Mouse (Mus musculus): ENCODE data around the gene Bscl2. TPM values are rescaled to one million over a fixed set of nuclear protein-coding genes. Genes with fewer than 3 reads are reported as not detected.

The Bscl2 gene
- polyA plus RNA-seq, 1 experiment from 2014 or later: 39.6 TPM

DNA sequence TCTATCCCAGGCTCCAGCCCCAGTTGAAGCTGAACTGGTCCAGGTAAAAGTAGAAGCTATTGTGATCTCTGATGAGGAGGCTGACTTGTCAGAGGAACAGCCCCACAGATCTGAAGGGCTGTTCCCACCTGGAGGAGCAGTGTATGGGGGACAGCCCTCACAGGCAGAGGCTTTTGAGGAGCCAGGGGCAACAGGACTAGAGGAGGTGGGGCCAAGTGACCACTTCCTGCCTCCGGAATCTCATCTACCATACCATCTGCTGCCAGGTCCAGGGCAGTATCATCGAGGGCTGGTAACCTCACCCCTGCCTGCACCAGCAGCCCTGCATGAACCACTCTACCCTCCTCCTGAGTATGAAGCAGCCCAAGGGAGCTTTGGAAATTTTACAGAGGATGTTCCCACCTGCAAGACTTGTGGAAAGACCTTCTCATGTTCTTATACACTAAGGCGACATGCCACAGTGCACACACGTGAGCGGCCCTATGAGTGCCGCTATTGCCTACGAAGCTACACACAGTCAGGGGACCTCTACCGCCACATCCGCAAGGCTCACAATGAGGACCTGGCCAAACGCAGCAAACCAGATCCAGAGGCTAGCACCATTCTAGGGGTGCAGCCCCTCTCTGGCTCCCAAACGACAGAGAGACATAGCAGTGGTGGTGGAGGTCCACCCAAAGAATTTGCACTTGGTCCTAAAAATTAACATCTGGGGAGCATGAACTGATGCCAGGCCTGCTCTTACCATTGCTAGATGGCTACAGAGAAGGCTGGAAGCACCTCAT, 33.2 kb upstream of the Bscl2 start:
- WGBS: 96% methylated on average over 11 of the region's 11 CpGs
- Histone ChIP-seq H3K36me3 (ENCODE audit: control insufficient read depth, insufficient read depth, low read length) (peaks cover 45% of the 10 kb centered on the region), H3K4me3 (ENCODE audit: low read depth, low read length) (no peak overlapping the region), H3K9ac (ENCODE audit: low read length) (no peak overlapping the region), H3K9me3 (ENCODE audit: control insufficient read depth, low read length) (no peaks in the 10 kb centered on the region), H3K27me3 (replicated peaks; ENCODE audit: control insufficient read depth, insufficient read depth, low read length) (no peaks in the 10 kb centered on the region), H3K27ac (ENCODE audit: low read depth) (no peak overlapping the region), H3K4me1 (replicated peaks; ENCODE audit: control insufficient read depth, insufficient read depth, low read length) (peaks cover 11% of the 10 kb centered on the region), H3K4me2 (ENCODE audit: low read length) (no peak overlapping the region)
- no peak for ATAC-seq (replicated peaks; ENCODE audit: low FRiP score, low TSS enrichment, low read depth)
- DNase-seq (ENCODE audit: low spot score): no peak

DNA sequence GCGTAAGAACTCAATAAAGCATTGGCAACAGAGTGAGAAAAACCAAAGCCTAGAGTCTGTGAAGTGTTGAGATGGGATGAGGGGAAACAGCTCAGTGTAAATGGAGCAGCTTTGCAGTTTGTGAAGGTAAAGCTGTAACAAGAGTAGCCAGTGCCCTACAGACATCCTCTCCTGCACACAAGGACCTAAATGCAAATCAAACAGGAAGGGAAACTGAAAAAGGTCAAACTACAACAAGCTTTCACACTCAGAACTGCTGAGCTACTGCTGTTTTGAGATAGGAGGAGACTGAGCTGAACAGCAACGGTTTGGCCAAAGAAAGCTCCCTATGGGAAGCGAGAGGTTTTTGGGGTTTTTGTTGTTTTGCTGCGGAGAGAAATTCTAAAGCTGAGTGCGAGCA, 30.5 kb upstream of the Bscl2 start:
- H3K36me3 ChIP-seq (ENCODE audit: control insufficient read depth, insufficient read depth, low read length): peaks cover 66% of the 10 kb centered on the region
- no peak overlapping the region for H3K27ac ChIP-seq (ENCODE audit: low read depth)
- no peak for ATAC-seq (replicated peaks; ENCODE audit: low FRiP score, low TSS enrichment, low read depth)

DNA sequence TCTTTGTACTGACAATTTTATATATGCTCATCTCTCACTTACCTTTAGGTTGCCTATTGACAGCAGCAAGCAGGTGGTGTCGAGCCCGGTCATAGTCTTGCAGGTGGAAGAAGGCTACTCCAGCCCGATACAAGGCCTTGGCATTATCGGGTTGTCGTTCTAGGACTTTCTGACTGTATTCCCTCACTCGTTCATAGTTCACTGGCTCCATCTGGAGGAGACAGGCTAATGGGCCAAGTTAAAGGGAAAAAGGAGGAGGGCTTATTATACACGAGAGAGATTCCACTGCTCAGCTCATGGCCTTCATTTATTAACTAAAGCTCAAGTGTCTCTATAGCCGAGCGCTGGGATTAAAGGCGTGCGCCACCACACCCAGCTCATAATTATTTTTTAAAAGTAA, 21.5 kb upstream of the Bscl2 start:
- WGBS: 81% methylated on average over 11 of the region's 11 CpGs
- Histone ChIP-seq H3K4me3 (ENCODE audit: low read depth, low read length) (no peak overlapping the region), H3K4me2 (ENCODE audit: low read length) (no peak overlapping the region), H3K9ac (ENCODE audit: low read length) (no peak overlapping the region; the same call in 1 of the 2 replicates), H3K27me3 (replicated peaks; ENCODE audit: control insufficient read depth, insufficient read depth, low read length) (no peaks in the 10 kb centered on the region), H3K27ac (ENCODE audit: low read depth) (no peak overlapping the region), H3K36me3 (ENCODE audit: control insufficient read depth, insufficient read depth, low read length) (peaks cover 53% of the 10 kb centered on the region), H3K9me3 (ENCODE audit: control insufficient read depth, low read length) (no peaks in the 10 kb centered on the region), H3K4me1 (replicated peaks; ENCODE audit: control insufficient read depth, insufficient read depth, low read length) (peaks cover 16% of the 10 kb centered on the region)
- DNase-seq (ENCODE audit: low spot score) (no peak), ATAC-seq (replicated peaks; ENCODE audit: low FRiP score, low TSS enrichment, low read depth) (no peak)

More for the DNA sequence above, 30.5 kb upstream of the Bscl2 start:
- Histone ChIP-seq H3K4me2 (ENCODE audit: low read length) (no peak overlapping the region), H3K4me3 (ENCODE audit: low read depth, low read length) (no peak overlapping the region), H3K9ac (ENCODE audit: low read length) (no peak overlapping the region), H3K27me3 (replicated peaks; ENCODE audit: control insufficient read depth, insufficient read depth, low read length) (no peaks in the 10 kb centered on the region), H3K9me3 (ENCODE audit: control insufficient read depth, low read length) (no peaks in the 10 kb centered on the region), H3K4me1 (replicated peaks; ENCODE audit: control insufficient read depth, insufficient read depth, low read length) (peaks cover 8% of the 10 kb centered on the region; the same call in 1 of the 2 replicates)
- WGBS: 90% methylated on average over 5 of the region's 5 CpGs
- no peak for DNase-seq (ENCODE audit: low spot score)

DNA sequence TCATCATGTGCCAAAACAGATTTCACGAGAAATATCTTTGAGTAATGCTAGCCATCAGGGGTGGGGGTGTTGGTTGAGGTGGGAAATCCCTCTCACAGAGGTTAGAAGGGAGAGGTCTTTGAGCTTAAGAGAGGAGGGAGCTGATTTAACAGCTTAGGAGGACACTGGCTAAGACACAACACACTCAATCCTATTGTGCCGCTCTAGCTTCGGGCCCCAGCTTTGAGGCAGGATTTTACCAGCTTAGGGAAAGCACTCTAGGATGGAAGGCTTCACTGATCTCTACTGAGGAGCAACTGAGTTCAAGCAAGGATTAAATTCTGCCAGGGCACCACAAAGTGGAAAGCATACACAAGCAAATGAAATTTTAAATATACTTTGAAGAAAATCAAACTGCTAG, 20.3 kb upstream of the Bscl2 start:
- Histone ChIP-seq H3K36me3 (ENCODE audit: control insufficient read depth, insufficient read depth, low read length) (peaks cover 45% of the 10 kb centered on the region), H3K27ac (ENCODE audit: low read depth) (no peak overlapping the region), H3K4me1 (replicated peaks; ENCODE audit: control insufficient read depth, insufficient read depth, low read length) (peaks cover 20% of the 10 kb centered on the region), H3K4me3 (ENCODE audit: low read depth, low read length) (no peak overlapping the region), H3K9ac (ENCODE audit: low read length) (no peak overlapping the region), H3K4me2 (ENCODE audit: low read length) (peak overlapping the region; percentile 13; the same call in 1 of the 2 replicates), H3K27me3 (replicated peaks; ENCODE audit: control insufficient read depth, insufficient read depth, low read length) (no peaks in the 10 kb centered on the region), H3K9me3 (ENCODE audit: control insufficient read depth, low read length) (no peaks in the 10 kb centered on the region)
- 78% methylated on average over 3 of the region's 3 CpGs for WGBS
- ATAC-seq (replicated peaks; ENCODE audit: low FRiP score, low TSS enrichment, low read depth): no peak
- DNase-seq (ENCODE audit: low spot score): no peak

DNA sequence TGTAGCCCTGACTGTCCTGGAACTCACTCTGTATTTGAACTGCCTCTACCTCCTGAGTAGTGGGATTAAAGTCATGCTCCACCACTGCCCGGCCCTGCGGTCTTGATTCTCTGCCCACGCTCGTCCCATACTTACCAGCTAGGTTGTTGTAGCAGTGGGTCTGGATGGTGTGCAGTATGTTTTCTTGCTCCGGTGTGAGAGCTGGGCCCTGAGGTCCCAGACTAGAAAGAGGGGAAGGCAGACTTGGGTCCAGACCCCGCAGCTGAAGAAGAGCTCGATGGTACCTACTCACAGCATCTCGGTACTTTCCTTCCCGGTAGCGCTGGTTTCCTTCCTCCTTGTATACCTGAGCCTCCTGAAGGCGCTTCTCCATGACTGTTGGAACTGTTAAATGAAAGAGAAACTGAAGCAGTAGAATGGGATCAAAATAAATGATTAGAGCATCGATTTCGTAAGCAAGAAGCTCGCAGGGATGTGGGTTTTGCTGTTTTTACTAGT, 18.9 kb upstream of the Bscl2 start:
- 20% methylated on average over 14 of the region's 14 CpGs for WGBS

DNA sequence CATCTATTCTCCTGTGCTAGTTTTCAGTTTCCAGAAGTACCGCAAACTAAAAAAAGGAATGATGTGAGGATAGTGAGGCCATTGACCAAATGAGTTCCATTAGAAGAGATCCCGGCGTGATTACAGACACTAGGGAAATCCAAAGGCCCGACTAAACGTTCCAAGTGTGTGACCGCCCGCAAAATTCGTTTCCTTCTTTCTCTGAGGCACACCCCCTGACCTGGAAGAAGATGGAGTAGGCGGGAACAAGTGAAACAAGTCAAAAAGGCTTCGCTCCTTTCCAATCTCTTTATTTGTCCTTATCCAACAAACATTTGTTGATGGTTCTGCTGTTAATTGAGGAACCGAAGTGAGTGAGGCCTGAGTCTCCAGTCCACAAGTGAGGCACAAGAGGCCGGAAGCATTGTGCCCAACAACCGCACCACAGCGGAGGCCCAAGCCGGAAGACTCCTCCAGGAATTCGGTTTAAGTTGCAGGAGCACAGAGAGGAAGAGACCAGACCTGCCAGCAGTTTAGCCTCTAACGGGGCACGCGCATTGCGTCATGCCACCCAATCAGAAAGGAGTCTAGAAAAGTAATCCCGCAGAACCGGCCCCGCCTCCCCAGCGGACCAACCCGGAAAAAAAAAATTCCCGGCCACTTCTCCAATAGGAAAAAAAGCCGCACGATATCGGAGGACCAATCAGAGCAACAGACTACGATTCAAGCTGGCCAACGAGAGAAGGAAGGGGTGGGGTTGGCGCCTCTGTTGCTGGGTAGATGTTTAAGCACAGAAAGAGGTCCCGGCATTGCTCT, 18.3 kb upstream of the Bscl2 start, which contains the start of gene Ttc9c:
Gene Ttc9c, minus strand, starts transcription at position 533 of the 795 bp plus-strand sequence.
- ATAC-seq (replicated peaks; ENCODE audit: low FRiP score, low TSS enrichment, low read depth): peak; percentile 93
- WGBS: under 1% methylated on average over 33 of the region's 33 CpGs
- peak; percentile 98 for DNase-seq (ENCODE audit: low spot score)
- peak within 1 kb of the TSS; percentile 96 for H3K27ac ChIP-seq (ENCODE audit: low read depth)
- peaks cover 27% of the 10 kb centered on the region for H3K4me1 ChIP-seq (replicated peaks; ENCODE audit: control insufficient read depth, insufficient read depth, low read length)
- peaks cover 42% of the 10 kb centered on the region for H3K36me3 ChIP-seq (ENCODE audit: control insufficient read depth, insufficient read depth, low read length)
- H3K9ac ChIP-seq (ENCODE audit: low read length): peak within 1 kb of the TSS; percentile 94
- H3K9me3 ChIP-seq (ENCODE audit: control insufficient read depth, low read length): no peaks in the 10 kb centered on the region
- H3K4me2 ChIP-seq (ENCODE audit: low read length): peak within 1 kb of the TSS; percentile 79
- peak within 1 kb of the TSS; percentile 99 for H3K4me3 ChIP-seq (ENCODE audit: low read depth, low read length)
- no peaks in the 10 kb centered on the region for H3K27me3 ChIP-seq (replicated peaks; ENCODE audit: control insufficient read depth, insufficient read depth, low read length)

More for the DNA sequence above, 18.9 kb upstream of the Bscl2 start:
- Histone ChIP-seq H3K9ac (ENCODE audit: low read length) (peak overlapping the region; percentile 75), H3K27ac (ENCODE audit: low read depth) (peak overlapping the region; percentile 96), H3K4me1 (replicated peaks; ENCODE audit: control insufficient read depth, insufficient read depth, low read length) (peaks cover 27% of the 10 kb centered on the region), H3K9me3 (ENCODE audit: control insufficient read depth, low read length) (no peaks in the 10 kb centered on the region), H3K27me3 (replicated peaks; ENCODE audit: control insufficient read depth, insufficient read depth, low read length) (no peaks in the 10 kb centered on the region), H3K36me3 (ENCODE audit: control insufficient read depth, insufficient read depth, low read length) (peaks cover 41% of the 10 kb centered on the region), H3K4me2 (ENCODE audit: low read length) (peak overlapping the region; percentile 79), H3K4me3 (ENCODE audit: low read depth, low read length) (peak overlapping the region; percentile 99)
- DNase-seq (ENCODE audit: low spot score) (no peak), ATAC-seq (replicated peaks; ENCODE audit: low FRiP score, low TSS enrichment, low read depth) (no peak)

DNA sequence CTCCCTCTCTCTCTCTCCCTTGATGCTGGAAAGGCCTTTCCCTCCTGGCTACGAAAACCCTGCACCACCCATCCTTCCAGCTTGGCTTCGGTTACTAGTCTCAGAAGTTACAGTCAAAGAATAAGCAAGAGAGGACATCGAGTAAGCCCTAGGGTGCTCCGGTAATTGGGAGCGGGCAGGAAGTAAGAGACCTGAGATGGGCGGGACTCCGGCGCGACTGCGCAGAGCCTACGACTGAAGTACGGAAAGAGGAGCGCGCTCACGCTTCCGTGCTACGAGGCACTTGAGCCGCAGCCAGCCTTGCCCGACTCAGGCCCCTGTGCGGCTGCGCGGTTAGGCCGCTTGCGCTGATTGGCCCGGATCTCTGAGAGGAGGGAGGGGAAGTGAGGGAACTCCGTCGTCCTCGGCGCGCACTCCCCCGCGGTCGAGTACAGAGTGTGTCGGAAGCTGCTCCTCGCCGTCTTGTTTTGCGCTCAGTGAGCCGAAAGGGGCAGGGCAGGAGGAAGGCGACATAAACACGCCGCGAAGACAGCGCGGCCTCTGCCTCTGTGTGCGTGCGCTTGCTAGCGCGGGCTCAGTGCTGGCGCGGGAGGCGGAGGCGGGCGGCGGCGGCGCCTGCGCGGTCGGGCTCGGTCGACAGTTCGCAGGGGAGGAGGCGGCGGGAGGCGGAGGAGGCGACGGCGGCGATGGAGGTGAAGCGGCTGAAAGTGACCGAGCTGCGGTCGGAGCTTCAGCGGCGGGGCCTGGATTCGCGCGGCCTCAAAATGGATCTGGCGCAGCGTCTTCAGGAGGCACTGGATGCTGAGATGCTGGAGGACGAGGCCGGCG, 17.5 kb upstream of the Bscl2 start, which contains the start of gene Hnrnpul2:
Gene Hnrnpul2, plus strand, starts transcription at position 415 of the 828 bp plus-strand sequence.
- Histone ChIP-seq H3K9me3 (ENCODE audit: control insufficient read depth, low read length) (no peaks in the 10 kb centered on the region), H3K4me2 (ENCODE audit: low read length) (peak within 1 kb of the TSS; percentile 79), H3K4me3 (ENCODE audit: low read depth, low read length) (peak within 1 kb of the TSS; percentile 99), H3K4me1 (replicated peaks; ENCODE audit: control insufficient read depth, insufficient read depth, low read length) (peaks cover 27% of the 10 kb centered on the region), H3K9ac (ENCODE audit: low read length) (peak within 1 kb of the TSS; percentile 94), H3K27me3 (replicated peaks; ENCODE audit: control insufficient read depth, insufficient read depth, low read length) (no peaks in the 10 kb centered on the region), H3K36me3 (ENCODE audit: control insufficient read depth, insufficient read depth, low read length) (peaks cover 43% of the 10 kb centered on the region), H3K27ac (ENCODE audit: low read depth) (peak within 1 kb of the TSS; percentile 96)
- ATAC-seq (replicated peaks; ENCODE audit: low FRiP score, low TSS enrichment, low read depth) (peak; percentile 94), DNase-seq (ENCODE audit: low spot score) (peak; percentile 96)
- under 1% methylated on average over 80 of the region's 83 CpGs for WGBS

Measured in intestine, embryonic 14.5 days (tissue).